Mouse (Mus musculus): Measurements from ENCODE around the gene Gcnt2.

DNA sequence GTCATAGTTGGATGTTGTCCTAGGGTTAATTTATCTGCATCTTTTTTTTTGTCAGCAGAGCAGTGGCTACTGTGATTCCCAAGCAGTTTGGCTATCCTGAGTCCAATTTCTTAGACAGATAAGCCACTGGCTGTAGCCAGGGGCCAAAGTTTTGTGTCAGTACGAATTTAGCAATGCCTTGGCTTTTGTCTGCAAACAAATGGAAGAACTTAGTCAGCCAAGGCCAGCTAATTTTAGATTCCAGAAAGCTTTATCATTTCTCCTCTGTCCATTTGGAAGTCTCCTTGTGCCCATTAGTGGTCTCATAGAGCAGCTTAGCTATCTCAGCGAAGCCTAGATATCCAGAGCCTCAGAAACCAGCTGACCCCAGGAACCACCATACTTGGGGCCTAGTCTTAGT is 37.6 kb upstream of the Gcnt2 start:
- TF ChIP-seq CTCF (IDR thresholded peaks at IDR 0.05; ENCODE audit: low read depth) (no peak), EP300 (IDR thresholded peaks at IDR 0.05; ENCODE audit: low read depth) (no peak)

Measured in heart, postnatal 0 days (tissue).